Mouse (Mus musculus) MEL (cell line): ENCODE measurements around the gene Gm17455.

Experiments
- CHD1 ChIP-seq: IDR thresholded peaks from 2 replicates; pipeline ENCODE4 v1.6.1; 2012; ENCODE audit warnings: low read depth, mild to moderate bottlenecking, inconsistent platforms, low read length, improper control_type of control experiment
- CHD2 ChIP-seq: IDR thresholded peaks from 2 replicates; pipeline ENCODE4 v1.6.1; 2011; ENCODE audit warnings: low read length, improper control_type of control experiment
- E2F4 ChIP-seq: IDR thresholded peaks from 2 replicates; pipeline ENCODE4 v1.6.1; 2011; ENCODE audit warnings: low read depth, low read length, improper control_type of control experiment, borderline replicate concordance
- MAX ChIP-seq: IDR thresholded peaks from 2 replicates; pipeline ENCODE4 v1.6.1; 2011; ENCODE audit warnings: low read length, improper control_type of control experiment
- MXI1 ChIP-seq: IDR thresholded peaks from 2 replicates; pipeline ENCODE4 v1.6.1; 2011; ENCODE audit warnings: mild to moderate bottlenecking, low read depth, low read length, improper control_type of control experiment
- POLR2A ChIP-seq, 2 experiments: IDR thresholded peaks; 2 replicates each; pipeline ENCODE4 v1.6.1; 2011 to 2012; ENCODE audit warnings: low read length in 2 of 2, mild to moderate bottlenecking in 2 of 2, control low read depth in 1 of 2, improper control_type of control experiment in 1 of 2, low read depth in 1 of 2, moderate library complexity in 1 of 2; ENCODE audit not compliant: control insufficient read depth in 1 of 2, insufficient read depth in 1 of 2, poor library complexity in 1 of 2
- USF2 ChIP-seq, 2 experiments: IDR thresholded peaks; 2 replicates each; pipeline ENCODE4 v1.6.1; 2011 to 2012; ENCODE audit warnings: improper control_type of control experiment in 2 of 2, low read length in 2 of 2, borderline replicate concordance in 1 of 2, inconsistent platforms in 1 of 2, low read depth in 1 of 2, mild to moderate bottlenecking in 1 of 2; ENCODE audit not compliant: insufficient read depth in 1 of 2

GRCm38 (mm10) chr10:60361615-60362309, 37.8 kb upstream of the Gm17455 start:
- TF ChIP-seq USF2 (IDR thresholded peaks at IDR 0.05; ENCODE audit: borderline replicate concordance in 1 of 2, insufficient read depth in 1 of 2, low read depth in 1 of 2, low read length in 2 of 2) (no peak), MXI1 (no peak), CHD2 (no peak), E2F4 (no peak), MAX (no peak), POLR2A (IDR thresholded peaks at IDR 0.05; ENCODE audit: control insufficient read depth in 1 of 2, insufficient read depth in 1 of 2, low read depth in 1 of 2, low read length in 2 of 2, poor library complexity in 1 of 2) (no peak), CHD1 (no peak)
